Mouse (Mus musculus): ENCODE data around the gene Vmn1r5. TPM values are rescaled to one million over a fixed set of nuclear protein-coding genes. Genes with fewer than 3 reads are reported as not detected.

Gene Vmn1r5
- polyA plus RNA-seq, 1 experiment = not detected

GRCm38 (mm10) chr6:57031984-57032383 is 61.9 kb downstream of the Vmn1r5 start, which contains the start of gene Vmn1r8:
Vmn1r8 (plus strand) TSS chr6:57032284.
- H3K4me1 ChIP-seq (ENCODE audit: control insufficient read depth, insufficient read depth, low read length) = no peaks in the 10 kb centered on the region
- DNase-seq = no peak
- H3K4me3 ChIP-seq (replicated peaks; ENCODE audit: extremely low read depth, low read depth, low read length) = no peak within 1 kb of the TSS
- no peak for TF ChIP-seq CTCF (IDR thresholded peaks at IDR 0.05; ENCODE audit: insufficient read depth, low read length)
- no peak for TF ChIP-seq POLR2A (IDR thresholded peaks at IDR 0.05; ENCODE audit: borderline replicate concordance, extremely low read depth, low read depth, low read length)

GRCm38 (mm10) chr6:57034674-57035073 is 64.6 kb downstream of the Vmn1r5 start:
- TF ChIP-seq POLR2A (IDR thresholded peaks at IDR 0.05; ENCODE audit: borderline replicate concordance, extremely low read depth, low read depth, low read length) (no peak), CTCF (IDR thresholded peaks at IDR 0.05; ENCODE audit: insufficient read depth, low read length) (no peak)
- Histone ChIP-seq H3K4me3 (replicated peaks; ENCODE audit: extremely low read depth, low read depth, low read length) (no peak overlapping the region), H3K4me1 (ENCODE audit: control insufficient read depth, insufficient read depth, low read length) (no peaks in the 10 kb centered on the region)
- no peak for DNase-seq
- WGBS = 76% methylated on average over 2 of the region's 2 CpGs

Other genes with a start within 250 kb of the Vmn1r5 start
- 10.0 and 14.0 TPM in 2 replicates for gene Kbtbd2, start 172.5 kb upstream of the Vmn1r5 start, polyA plus RNA-seq (2012; rRNA removed)
- gene Fkbp9, start 138.2 kb upstream of the Vmn1r5 start, polyA plus RNA-seq (2012; rRNA removed) = 71.5 and 91.9 TPM in 2 replicates
- 5.2 and 6.0 TPM in 2 replicates for gene Nt5c3, start 46.3 kb upstream of the Vmn1r5 start, polyA plus RNA-seq (2012; rRNA removed)
- gene Vmn1r4, start 46.3 kb upstream of the Vmn1r5 start, polyA plus RNA-seq (2012; rRNA removed) = 0.05 and 0.08 TPM in 2 replicates
- not detected in 2 replicates for gene Vmn1r6, start 27.0 kb downstream of the Vmn1r5 start, polyA plus RNA-seq (2012; rRNA removed)
- not detected in 2 replicates for gene Vmn1r7, start 55.1 kb downstream of the Vmn1r5 start, polyA plus RNA-seq (2012; rRNA removed)
- gene Vmn1r8, start 62.0 kb downstream of the Vmn1r5 start, polyA plus RNA-seq (2012; rRNA removed) = not detected in 2 replicates
- gene Vmn1r9, start 96.5 kb downstream of the Vmn1r5 start, polyA plus RNA-seq (2012; rRNA removed) = not detected in 2 replicates
- gene Vmn1r10, start 139.2 kb downstream of the Vmn1r5 start, polyA plus RNA-seq (2012; rRNA removed) = not detected in 2 replicates
- gene Vmn1r11, start 163.2 kb downstream of the Vmn1r5 start, polyA plus RNA-seq (2012; rRNA removed) = not detected in 2 replicates
- not detected in 2 replicates for gene Vmn1r12, start 186.6 kb downstream of the Vmn1r5 start, polyA plus RNA-seq (2012; rRNA removed)
- not detected in 2 replicates for gene Vmn1r13, start 233.0 kb downstream of the Vmn1r5 start, polyA plus RNA-seq (2012; rRNA removed)